ENCODE assay signal across 8 mouse cellular contexts in the genomic region with DNA sequence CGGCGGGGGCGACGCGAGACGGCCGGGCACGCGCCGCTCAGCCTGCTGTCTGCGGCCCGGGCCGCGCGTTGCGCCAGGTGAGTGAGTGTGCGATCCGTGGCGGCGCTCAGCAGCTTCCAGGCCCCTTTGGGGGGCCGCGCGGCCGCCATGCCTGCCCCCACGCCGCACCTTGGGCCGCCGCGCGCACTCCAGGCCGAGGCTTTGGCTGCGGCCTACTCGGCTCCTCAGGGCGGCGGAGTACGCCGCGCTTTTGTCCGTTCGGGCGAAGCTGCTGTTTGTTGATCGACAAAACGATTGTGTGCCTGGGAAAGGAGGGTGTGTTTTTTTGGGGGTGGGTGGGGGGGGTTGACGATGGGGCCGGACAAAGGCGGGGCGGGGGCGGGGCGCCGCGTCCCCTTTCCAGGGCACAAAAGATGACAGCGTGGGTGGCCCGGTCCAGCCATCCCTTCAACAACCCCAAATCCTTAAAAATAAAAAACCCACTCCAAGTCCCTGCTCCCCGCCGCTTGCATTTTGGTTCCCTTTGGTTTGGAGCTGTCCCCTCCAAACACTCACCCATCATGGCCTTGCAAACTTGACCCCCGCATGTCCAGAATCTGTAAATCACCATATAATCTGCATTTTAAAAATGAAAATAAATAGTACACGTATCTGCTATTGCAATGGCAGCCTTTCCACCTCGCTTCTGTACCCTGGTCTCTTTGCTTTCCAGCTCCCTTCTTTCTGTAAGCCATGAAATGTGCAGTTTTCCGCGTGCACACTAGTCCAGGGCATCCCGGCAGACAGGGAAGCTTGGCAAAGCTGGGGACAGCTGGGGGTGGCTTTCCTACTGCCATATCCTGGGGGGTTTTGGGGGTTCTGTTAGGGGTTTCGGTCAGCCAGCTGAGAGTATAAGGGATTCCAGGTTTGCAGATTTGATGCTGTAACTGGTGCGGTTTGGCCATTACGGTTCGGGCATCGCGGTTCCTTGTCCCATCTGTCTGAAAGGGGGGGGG. TPM values are rescaled to one million over a fixed set of nuclear protein-coding genes. Genes with fewer than 3 reads are reported as not detected.
A peak's percentile ranks its signal among the peaks of the same experiment; 100 is the strongest.
DNase-seq lines count a peak whose midpoint lies in the region; ATAC-seq and TF ChIP-seq lines count a peak whose summit lies in the region.

No protein-coding gene starts in this region.

- under 1% methylated on average over 67 of the region's 67 CpGs for WGBS in kidney, adult 2 months
- 1% methylated on average over 66 of the region's 67 CpGs for WGBS in embryonic facial prominence, embryonic 13.5 days
- 2% methylated on average over 51 of the region's 67 CpGs for WGBS in kidney, embryonic 16.5 days
- WGBS in midbrain, embryonic 14.5 days: 2% methylated on average over 60 of the region's 67 CpGs

- TF ChIP-seq CTCF in kidney, adult 2 months (conservative IDR thresholded peaks at IDR 0.05; ENCODE audit: insufficient read depth, insufficient read length, low read depth, low read length): no peak

- TF ChIP-seq POLR2A in kidney, adult 2 months (IDR thresholded peaks at IDR 0.05; ENCODE audit: low read depth, low read length): no peak

- peaks cover 4% of the 10 kb centered on the region; the same call in 1 of the 2 replicates for H3K4me1 ChIP-seq in kidney, adult 2 months (ENCODE audit: control insufficient read depth, insufficient read depth, low read length)
- peaks cover 38% of the 10 kb centered on the region for H3K4me1 ChIP-seq in embryonic facial prominence, embryonic 13.5 days
- peaks cover 24% of the 10 kb centered on the region for H3K4me1 ChIP-seq in kidney, embryonic 16.5 days (ENCODE audit: insufficient read depth, low read length)
- H3K4me1 ChIP-seq in midbrain, embryonic 14.5 days (ENCODE audit: control insufficient read depth, insufficient read depth, low read length): peaks cover 23% of the 10 kb centered on the region

- ATAC-seq in embryonic facial prominence, embryonic 13.5 days (ENCODE audit: insufficient number of reproducible peaks, insufficient read depth, low FRiP score, low TSS enrichment, low read depth): peak; percentile 23
- ATAC-seq in kidney, embryonic 16.5 days (ENCODE audit: low FRiP score, low TSS enrichment): peak; percentile 41
- ATAC-seq in midbrain, embryonic 14.5 days (ENCODE audit: low FRiP score, low TSS enrichment): peak; percentile 55
- no peak for ATAC-seq in granulocyte monocyte progenitor cell, adult 5-6 weeks (replicated peaks; ENCODE audit: poor library complexity, severe bottlenecking)

- H3K27ac ChIP-seq in kidney, adult 2 months (ENCODE audit: insufficient read depth, low read depth, low read length): peak overlapping the region; percentile 36
- peak overlapping the region; percentile 95 for H3K27ac ChIP-seq in embryonic facial prominence, embryonic 13.5 days
- peak overlapping the region; percentile 87 for H3K27ac ChIP-seq in kidney, embryonic 16.5 days (ENCODE audit: low read length)
- peak overlapping the region; percentile 95 for H3K27ac ChIP-seq in midbrain, embryonic 14.5 days (replicated peaks; ENCODE audit: low read depth, low read length)

- no peaks in the 10 kb centered on the region for H3K36me3 ChIP-seq in kidney, adult 2 months (ENCODE audit: control insufficient read depth, insufficient read depth, low read length)
- H3K36me3 ChIP-seq in embryonic facial prominence, embryonic 13.5 days: peaks cover 18% of the 10 kb centered on the region
- peaks cover 13% of the 10 kb centered on the region for H3K36me3 ChIP-seq in kidney, embryonic 16.5 days (ENCODE audit: insufficient read depth, low read length)
- peaks cover 4% of the 10 kb centered on the region; the same call in 1 of the 2 replicates for H3K36me3 ChIP-seq in midbrain, embryonic 14.5 days (ENCODE audit: control insufficient read depth, insufficient read depth, low read length)

- no peaks in the 10 kb centered on the region for H3K27me3 ChIP-seq in kidney, adult 2 months (replicated peaks; ENCODE audit: control insufficient read depth, insufficient read depth, low read length)
- no peaks in the 10 kb centered on the region for H3K27me3 ChIP-seq in embryonic facial prominence, embryonic 13.5 days
- H3K27me3 ChIP-seq in kidney, embryonic 16.5 days (ENCODE audit: insufficient read depth, low read length): no peaks in the 10 kb centered on the region
- H3K27me3 ChIP-seq in midbrain, embryonic 14.5 days (ENCODE audit: control insufficient read depth, insufficient read depth, low read length): no peaks in the 10 kb centered on the region

- H3K4me3 ChIP-seq in kidney, adult 2 months (ENCODE audit: insufficient read depth, low read depth, low read length): peak overlapping the region; percentile 78
- H3K4me3 ChIP-seq in embryonic facial prominence, embryonic 13.5 days: peak overlapping the region; percentile 92
- peak overlapping the region; percentile 68 for H3K4me3 ChIP-seq in kidney, embryonic 16.5 days (ENCODE audit: low read length)
- H3K4me3 ChIP-seq in midbrain, embryonic 14.5 days (replicated peaks; ENCODE audit: low read depth, low read length): peak overlapping the region; percentile 96

- peak; percentile 24 for DNase-seq in kidney, adult 2 months
- DNase-seq in kidney, adult 9 months: no peak
- DNase-seq in MN1 (ENCODE audit: low spot score): peak; percentile 35
- DNase-seq in midbrain, embryonic 14.5 days: peak; percentile 62
- DNase-seq in adrenal gland, adult 18-20 months (ENCODE audit: low spot score in 2 of 2): no peak

- H3K4me2 ChIP-seq in embryonic facial prominence, embryonic 13.5 days: peak overlapping the region; percentile 92
- H3K4me2 ChIP-seq in kidney, embryonic 16.5 days (replicated peaks; ENCODE audit: low read depth, low read length): peak overlapping the region; percentile 96
- peak overlapping the region; percentile 73 for H3K4me2 ChIP-seq in midbrain, embryonic 14.5 days (ENCODE audit: low read length)

- H3K9me3 ChIP-seq in embryonic facial prominence, embryonic 13.5 days: no peaks in the 10 kb centered on the region
- no peaks in the 10 kb centered on the region for H3K9me3 ChIP-seq in kidney, embryonic 16.5 days (ENCODE audit: low read length)
- no peaks in the 10 kb centered on the region for H3K9me3 ChIP-seq in midbrain, embryonic 14.5 days (ENCODE audit: control insufficient read depth, low read length)

- peak overlapping the region; percentile 94 for H3K9ac ChIP-seq in embryonic facial prominence, embryonic 13.5 days
- H3K9ac ChIP-seq in kidney, embryonic 16.5 days (replicated peaks; ENCODE audit: low read length): peak overlapping the region; percentile 85
- peak overlapping the region; percentile 93 for H3K9ac ChIP-seq in midbrain, embryonic 14.5 days (replicated peaks; ENCODE audit: low read length)

RNA-seq across cellular contexts. Expression of a gene that starts 0.6 kb away (rescaled TPM):
- polyA plus RNA-seq in kidney, adult 2 months (2012; rRNA removed): 21.6 and 24.9 TPM in 2 replicates
- 36.5 and 36.9 TPM in 2 replicates for polyA plus RNA-seq in embryonic facial prominence, embryonic 13.5 days (2015; fragmentation: Nextera tagmentation; extraction: Ambion mirVana)
- 37.7 and 39.1 TPM in 2 replicates for polyA plus RNA-seq in kidney, embryonic 16.5 days (2015; fragmentation: Nextera tagmentation; extraction: Ambion mirVana)
- 72.4 and 78.9 TPM in 2 replicates for polyA plus RNA-seq in midbrain, embryonic 14.5 days (2014; fragmentation: Nextera tagmentation; extraction: Ambion mirVana)
- 7.7 and 13.3 TPM in 2 replicates for total RNA-seq in granulocyte monocyte progenitor cell, adult 5-6 weeks (2014; fragmentation: Nextera tagmentation)
- 5.7 and 8.9 TPM in 2 replicates for total RNA-seq in granulocyte monocyte progenitor cell, adult 5-6 weeks (2017)
- 10 to 100 TPM; 31.9 to 39.9 TPM for total RNA-seq in adrenal gland, adult 18-20 months (2021)

RNA-seq across cellular contexts. Expression of a gene that starts 23.3 kb away (rescaled TPM):
- 1.2 and 2.3 TPM in 2 replicates for polyA plus RNA-seq in kidney, adult 2 months (2012; rRNA removed)
- polyA plus RNA-seq in embryonic facial prominence, embryonic 13.5 days (2015; fragmentation: Nextera tagmentation; extraction: Ambion mirVana): 135 and 143 TPM in 2 replicates
- polyA plus RNA-seq in kidney, embryonic 16.5 days (2015; fragmentation: Nextera tagmentation; extraction: Ambion mirVana): 170 and 179 TPM in 2 replicates
- polyA plus RNA-seq in midbrain, embryonic 14.5 days (2014; fragmentation: Nextera tagmentation; extraction: Ambion mirVana): 11.3 and 21.5 TPM in 2 replicates
- total RNA-seq in granulocyte monocyte progenitor cell, adult 5-6 weeks (2014; fragmentation: Nextera tagmentation): 149 and 159 TPM in 2 replicates
- total RNA-seq in granulocyte monocyte progenitor cell, adult 5-6 weeks (2017): 168 and 171 TPM in 2 replicates
- 1 to 10 TPM; 1.8 to 3.1 TPM for total RNA-seq in adrenal gland, adult 18-20 months (2021)

RNA-seq across cellular contexts. Expression of a gene that starts 26.4 kb away (rescaled TPM):
- not detected in 2 replicates for polyA plus RNA-seq in kidney, adult 2 months (2012; rRNA removed)
- not detected in 2 replicates for polyA plus RNA-seq in embryonic facial prominence, embryonic 13.5 days (2015; fragmentation: Nextera tagmentation; extraction: Ambion mirVana)
- polyA plus RNA-seq in kidney, embryonic 16.5 days (2015; fragmentation: Nextera tagmentation; extraction: Ambion mirVana): not detected in 2 replicates
- not detected in 2 replicates for polyA plus RNA-seq in midbrain, embryonic 14.5 days (2014; fragmentation: Nextera tagmentation; extraction: Ambion mirVana)
- total RNA-seq in granulocyte monocyte progenitor cell, adult 5-6 weeks (2014; fragmentation: Nextera tagmentation): not detected in 2 replicates
- total RNA-seq in granulocyte monocyte progenitor cell, adult 5-6 weeks (2017): not detected in 2 replicates
- total RNA-seq in adrenal gland, adult 18-20 months (2021): not detected

RNA-seq across cellular contexts. Expression of a gene that starts 33.8 kb away (rescaled TPM):
- 34.8 and 43.1 TPM in 2 replicates for polyA plus RNA-seq in kidney, adult 2 months (2012; rRNA removed)
- polyA plus RNA-seq in embryonic facial prominence, embryonic 13.5 days (2015; fragmentation: Nextera tagmentation; extraction: Ambion mirVana): 65.8 and 83.2 TPM in 2 replicates
- 87.5 and 106 TPM in 2 replicates for polyA plus RNA-seq in kidney, embryonic 16.5 days (2015; fragmentation: Nextera tagmentation; extraction: Ambion mirVana)
- 6.4 and 11.6 TPM in 2 replicates for polyA plus RNA-seq in midbrain, embryonic 14.5 days (2014; fragmentation: Nextera tagmentation; extraction: Ambion mirVana)
- 17.0 and 19.3 TPM in 2 replicates for total RNA-seq in granulocyte monocyte progenitor cell, adult 5-6 weeks (2014; fragmentation: Nextera tagmentation)
- 29.0 and 29.2 TPM in 2 replicates for total RNA-seq in granulocyte monocyte progenitor cell, adult 5-6 weeks (2017)
- 10 to 100 TPM; 66.0 to 84.7 TPM for total RNA-seq in adrenal gland, adult 18-20 months (2021)

RNA-seq across cellular contexts. Expression of a gene that starts 49.9 kb away (rescaled TPM):
- polyA plus RNA-seq in kidney, adult 2 months (2012; rRNA removed): 33.3 and 34.7 TPM in 2 replicates
- polyA plus RNA-seq in embryonic facial prominence, embryonic 13.5 days (2015; fragmentation: Nextera tagmentation; extraction: Ambion mirVana): 4.1 and 4.3 TPM in 2 replicates
- polyA plus RNA-seq in kidney, embryonic 16.5 days (2015; fragmentation: Nextera tagmentation; extraction: Ambion mirVana): 7.3 and 10.3 TPM in 2 replicates
- polyA plus RNA-seq in midbrain, embryonic 14.5 days (2014; fragmentation: Nextera tagmentation; extraction: Ambion mirVana): 0.78 and 1.6 TPM in 2 replicates
- total RNA-seq in granulocyte monocyte progenitor cell, adult 5-6 weeks (2014; fragmentation: Nextera tagmentation): 8.2 and 14.5 TPM in 2 replicates
- total RNA-seq in granulocyte monocyte progenitor cell, adult 5-6 weeks (2017): 2.7 and 6.1 TPM in 2 replicates
- total RNA-seq in adrenal gland, adult 18-20 months (2021): 10 to 100 TPM; 23.1 to 26.7 TPM

Comparison
In these comparisons a context has a peak if more than half of its experiments do, and no peak if none do; other contexts are left out.
1. DNase-seq: peak in kidney, adult 2 months (single experiment), MN1 (single experiment) and midbrain, embryonic 14.5 days (single experiment); none in kidney, adult 9 months (single experiment) and adrenal gland, adult 18-20 months (0 of 2).
2. H3K27ac ChIP-seq: peak in every context shown above with its lines; median percentile 95 in embryonic facial prominence, embryonic 13.5 days; 95 in midbrain, embryonic 14.5 days; 87 in kidney, embryonic 16.5 days; 36 in kidney, adult 2 months.
3. Peak in every context shown above with its lines, with median percentiles within 50 percentile points of each other: H3K4me3 ChIP-seq, H3K4me2 ChIP-seq and H3K9ac ChIP-seq.